Mouse (Mus musculus) urinary bladder, postnatal 25 days (tissue): ENCODE measurements around the gene Trappc10.

Experiments used
- DNase-seq: peaks from one replicate; pipeline ENCODE4 v3.0.0; 2022; ENCODE audit warnings: low spot score

Trappc10 gene

GRCm38 (mm10) chr10:78244438-78245224 lies at the start of gene Trappc10:
Gene Trappc10, minus strand, starts transcription at chr10:78244641.
- peak; percentile 85 for DNase-seq

GRCm38 (mm10) chr10:78293576-78293975 lies 49.1 kb upstream of the Trappc10 start:
- DNase-seq: no peak

- DNase-seq: no peak
Observed at GRCm38 (mm10) chr10:78292381-78292780, 47.9 kb upstream of the Trappc10 start.

DNA sequence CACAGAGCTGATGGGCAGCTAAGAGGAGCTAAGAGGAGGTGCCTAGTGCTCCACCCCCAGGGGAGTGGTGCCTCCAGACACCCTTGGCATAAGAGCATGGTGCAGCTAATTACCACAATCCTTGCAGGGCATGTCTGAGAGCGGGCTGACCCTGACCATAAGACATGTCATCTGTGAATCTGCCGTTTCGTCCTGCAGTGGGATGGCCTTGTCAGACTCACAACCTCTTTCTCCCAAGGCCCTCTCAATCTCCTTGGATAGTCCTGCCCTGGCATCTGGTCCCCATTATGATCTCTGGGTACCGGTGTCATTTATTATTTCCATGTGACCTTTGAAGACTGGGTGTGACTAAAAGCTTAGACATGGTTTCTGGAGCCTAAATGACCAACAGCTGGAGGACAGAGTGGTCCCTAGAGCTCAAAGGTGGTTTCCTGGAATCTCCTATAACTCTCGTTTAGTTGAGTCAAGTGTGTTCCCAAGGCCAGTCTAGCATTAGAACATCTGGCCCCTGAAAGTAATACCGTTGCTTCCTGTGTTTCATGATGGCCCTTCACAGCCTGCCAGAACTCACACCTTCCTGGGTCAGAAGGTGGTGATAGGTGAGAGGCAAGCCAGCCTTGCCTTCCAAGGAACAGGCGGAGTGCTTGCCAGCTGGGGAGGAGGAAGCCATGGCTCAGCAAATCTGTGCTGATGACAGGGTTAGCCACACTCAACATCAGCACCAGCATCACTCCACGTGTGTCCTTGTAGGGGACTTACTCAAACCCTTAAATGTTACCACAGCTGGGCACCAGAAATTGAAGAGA lies 46.5 kb upstream of the Trappc10 start:
- no peak for DNase-seq

DNA sequence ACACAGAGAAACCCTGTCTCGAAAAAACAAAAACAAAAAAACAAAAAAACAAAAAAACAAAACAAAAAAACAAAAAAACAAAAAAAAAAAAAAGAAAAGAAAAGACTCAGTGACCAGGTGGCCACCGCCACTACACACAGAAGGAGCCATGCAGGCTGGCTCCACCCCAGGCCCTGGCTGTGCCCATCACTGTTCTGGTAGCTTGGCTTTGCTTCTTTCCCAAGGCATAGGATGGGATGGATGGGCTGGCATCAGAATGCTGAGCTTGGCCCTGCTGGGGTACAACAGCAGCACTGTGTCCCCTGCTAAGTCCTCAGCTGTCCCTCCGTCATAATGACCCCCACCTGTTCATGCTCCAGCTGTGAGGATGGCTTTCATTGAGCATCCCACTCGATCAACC lies 44.5 kb upstream of the Trappc10 start:
- DNase-seq: no peak

GRCm38 (mm10) chr10:78288135-78288534 lies 43.7 kb upstream of the Trappc10 start:
- no peak for DNase-seq

- DNase-seq: no peak
Observed at GRCm38 (mm10) chr10:78287465-78288132, 43.2 kb upstream of the Trappc10 start.

DNA sequence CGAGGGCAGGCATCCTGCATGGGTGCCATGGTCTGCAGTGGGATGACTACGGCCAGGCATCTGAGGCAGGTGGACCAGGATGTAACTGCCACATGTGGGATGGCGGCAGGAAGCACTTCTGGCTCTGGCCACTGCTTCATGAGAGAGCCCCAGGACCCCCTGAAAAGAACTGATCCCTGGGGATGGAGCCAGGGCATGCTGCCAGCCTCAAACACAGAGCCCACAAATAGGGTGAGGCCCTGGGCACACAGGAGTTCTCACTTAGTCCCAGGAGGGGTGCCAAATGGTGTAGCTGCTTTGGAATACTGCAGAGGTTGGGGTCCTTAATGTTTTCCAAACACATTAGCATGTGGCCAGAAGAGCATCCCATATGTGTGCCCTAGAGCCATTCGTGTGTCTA lies 41.5 kb upstream of the Trappc10 start:
- DNase-seq: no peak

- no peak for DNase-seq
Observed at GRCm38 (mm10) chr10:78285409-78285808, 41.0 kb upstream of the Trappc10 start.

DNA sequence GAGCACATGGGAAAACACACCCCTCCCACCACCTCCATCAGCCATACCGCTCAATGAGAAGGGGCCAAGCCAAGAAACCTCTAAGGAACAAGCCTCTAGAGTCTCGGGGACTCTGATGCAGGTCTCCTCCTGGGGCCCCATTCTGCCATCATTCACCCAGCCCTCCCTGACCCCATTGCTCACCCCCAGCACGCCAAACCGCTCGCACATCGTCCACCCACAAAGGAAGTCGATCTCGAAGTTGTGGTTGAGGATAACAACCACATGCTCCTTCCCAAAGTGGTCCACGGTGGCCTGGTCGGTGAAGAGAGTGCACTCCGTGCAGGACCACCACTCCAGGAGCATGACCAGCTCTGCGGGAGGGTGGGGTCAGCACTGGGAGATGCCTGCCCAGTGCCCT lies 40.4 kb upstream of the Trappc10 start:
- DNase-seq: no peak

DNA sequence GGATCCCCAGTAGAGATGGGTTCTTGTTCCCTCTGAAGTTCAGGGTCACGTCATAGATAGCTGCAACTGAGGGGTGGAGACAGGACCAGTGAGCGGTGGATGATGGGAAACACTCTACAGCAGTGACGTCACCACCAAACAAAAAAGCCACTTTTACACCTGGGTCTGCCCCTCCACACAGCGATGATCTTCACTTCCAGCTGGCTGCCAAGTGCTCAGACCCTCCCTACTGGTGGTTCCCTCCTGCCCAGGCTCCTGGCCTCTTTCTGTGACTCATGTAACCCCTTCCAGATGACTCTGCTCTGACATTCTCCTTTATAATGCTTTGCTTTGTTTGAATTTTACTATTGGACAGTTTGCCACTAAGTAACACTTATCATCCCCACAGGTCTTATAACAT lies 38.0 kb upstream of the Trappc10 start:
- DNase-seq: no peak

DNA sequence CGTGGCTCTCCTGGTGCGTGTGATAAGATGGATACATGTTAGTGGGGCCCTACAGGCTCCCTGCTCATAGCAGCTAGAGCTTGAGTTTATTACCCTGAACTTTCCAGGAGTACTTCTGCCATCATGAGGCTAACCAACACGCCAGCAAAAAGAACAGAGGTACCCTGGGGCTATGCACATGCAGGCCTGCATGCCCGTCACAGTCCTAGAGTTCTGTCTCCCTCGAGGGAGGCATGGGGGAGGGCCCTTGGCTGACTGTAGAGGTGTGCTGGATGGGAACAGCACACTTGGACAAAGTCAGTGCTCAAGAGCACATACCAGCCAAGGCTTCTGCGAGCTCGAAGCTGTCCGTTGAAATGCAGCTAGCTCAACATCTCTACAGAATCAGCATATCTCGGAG lies 36.0 kb upstream of the Trappc10 start:
- no peak for DNase-seq

DNA sequence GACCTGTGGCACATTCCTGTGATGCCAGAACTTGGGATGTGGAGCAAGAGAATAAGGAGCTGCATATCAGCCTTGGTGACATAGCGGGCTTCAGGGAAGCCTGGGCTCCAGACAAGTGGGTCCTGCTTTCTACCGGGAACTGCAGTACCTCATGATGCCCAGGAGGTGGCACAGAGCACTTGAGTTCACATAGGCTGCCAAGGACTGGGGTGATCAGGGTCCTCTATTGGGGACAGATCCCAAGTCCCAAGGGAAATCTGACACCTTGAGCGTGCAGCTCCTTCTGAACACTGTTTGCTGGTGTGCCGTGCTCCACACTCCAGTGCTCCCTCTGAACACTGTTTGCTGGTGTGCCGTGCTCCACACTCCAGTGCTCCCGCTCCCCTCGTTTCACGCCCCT lies 34.8 kb upstream of the Trappc10 start:
- DNase-seq: peak; percentile 15

GRCm38 (mm10) chr10:78277835-78278234 lies 33.4 kb upstream of the Trappc10 start:
- no peak for DNase-seq

DNA sequence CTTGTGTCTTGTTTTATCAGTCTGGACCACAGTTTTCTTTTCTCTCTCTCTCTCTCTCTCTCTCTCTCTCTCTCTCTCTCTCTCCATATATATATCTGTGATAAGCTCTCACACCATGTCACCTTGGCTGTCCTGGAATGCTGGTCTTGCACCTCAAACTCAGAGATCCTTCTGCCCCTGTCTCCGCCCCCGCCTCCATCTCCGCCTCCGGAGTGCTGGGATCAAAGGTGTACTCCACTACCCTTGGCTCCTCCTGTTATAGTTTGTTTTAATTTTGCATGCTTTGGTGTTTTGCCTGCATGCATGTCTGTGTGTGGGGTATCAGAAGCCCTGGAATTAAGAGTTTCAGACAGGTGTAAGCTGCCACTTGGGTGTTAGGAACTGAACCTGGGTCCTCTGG lies 31.8 kb upstream of the Trappc10 start:
- DNase-seq: no peak

DNA sequence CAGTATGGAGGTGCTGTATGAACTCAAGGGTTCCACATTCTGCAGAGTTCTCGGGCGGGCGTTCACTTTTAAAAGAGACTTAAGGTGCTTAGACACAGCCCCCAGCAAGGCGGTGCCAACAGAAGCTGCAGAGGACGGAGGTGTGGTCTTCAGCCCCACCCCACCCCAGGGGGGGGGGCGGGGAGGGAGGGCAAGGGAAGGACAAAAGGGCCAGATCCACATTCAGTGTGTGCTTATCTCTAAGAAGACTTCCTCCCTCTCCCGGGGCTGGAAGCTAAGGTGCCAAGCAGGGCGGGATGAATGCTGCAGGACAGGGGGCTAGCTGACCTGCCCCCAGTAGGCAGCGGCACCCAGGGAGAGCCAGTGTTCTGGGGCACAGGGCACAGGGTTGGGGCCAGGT lies 28.5 kb upstream of the Trappc10 start:
- DNase-seq: no peak

- no peak for DNase-seq
Observed at GRCm38 (mm10) chr10:78265881-78266280, 21.4 kb upstream of the Trappc10 start.

DNA sequence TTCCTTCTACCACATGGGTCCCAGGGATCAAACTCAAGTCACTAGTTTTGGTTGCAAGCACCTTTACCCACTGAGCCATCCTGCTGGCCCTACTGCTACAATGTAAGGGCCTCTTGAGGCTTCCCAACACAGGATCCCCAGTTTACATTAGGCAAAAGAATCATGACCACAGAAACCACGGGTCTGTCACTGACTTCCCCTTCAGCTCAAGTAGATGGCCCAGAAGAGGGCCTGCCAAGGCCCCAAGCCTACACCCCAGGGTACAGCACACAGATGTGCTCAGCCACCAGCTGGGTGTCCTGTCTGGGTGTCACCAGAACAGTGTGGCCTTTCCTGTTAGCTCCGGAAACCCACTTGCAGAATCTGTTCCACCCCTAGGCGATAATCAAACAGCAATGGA lies 20.3 kb upstream of the Trappc10 start:
- no peak for DNase-seq

GRCm38 (mm10) chr10:78260916-78261650 lies 16.6 kb upstream of the Trappc10 start:
- DNase-seq: no peak

DNA sequence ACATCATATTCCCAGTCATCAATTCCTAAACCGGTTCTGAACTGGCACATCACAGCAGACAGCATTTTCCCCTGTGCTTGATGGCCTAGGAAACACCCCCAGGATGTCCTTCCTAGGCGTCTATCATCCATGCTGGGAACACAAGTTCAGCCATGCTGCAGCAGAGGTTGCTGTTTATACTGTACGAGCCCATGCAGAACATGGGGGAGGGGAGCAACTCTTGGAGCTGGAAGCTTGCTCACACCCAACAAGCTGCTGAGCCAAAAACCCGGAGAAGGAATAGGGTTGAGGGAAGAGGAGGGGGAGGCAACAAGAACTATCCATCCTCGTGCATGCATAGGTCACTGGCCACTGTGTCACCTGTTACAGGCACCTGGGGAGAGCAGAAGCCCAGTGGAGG lies 15.9 kb upstream of the Trappc10 start:
- DNase-seq: no peak

- DNase-seq: no peak
Observed at GRCm38 (mm10) chr10:78259702-78260101, 15.3 kb upstream of the Trappc10 start.

GRCm38 (mm10) chr10:78259230-78259629 lies 14.8 kb upstream of the Trappc10 start:
- DNase-seq: no peak
